Mouse (Mus musculus): ENCODE measurements around the gene Ecm1. TPM values are rescaled to one million over a fixed set of nuclear protein-coding genes. Genes with fewer than 3 reads are reported as not detected.
A peak's percentile ranks its signal among the peaks of the same experiment; 100 is the strongest.

Ecm1 gene
- polyA plus RNA-seq, 1 experiment from 2014 or later: 178 TPM

GRCm38 (mm10) chr3:95731802-95732201, 7.6 kb downstream of the Ecm1 start:
- no peak overlapping the region for H3K4me3 ChIP-seq (replicated peaks; ENCODE audit: low read depth, low read length)
- peak; percentile 14; the same call in 1 of the 2 replicates for TF ChIP-seq CTCF (IDR thresholded peaks at IDR 0.05; ENCODE audit: low read depth)
- no peak overlapping the region for H3K9ac ChIP-seq (ENCODE audit: low read depth, low read length)
- ATAC-seq (replicated peaks; ENCODE audit: low FRiP score, low read depth) (no peak), DNase-seq (ENCODE audit: low spot score) (no peak)
- 90% methylated on average over 4 of the region's 4 CpGs for WGBS
- no peak overlapping the region for H3K27ac ChIP-seq
- H3K9me3 ChIP-seq (replicated peaks; ENCODE audit: low read length): no peaks in the 10 kb centered on the region
- H3K4me1 ChIP-seq (replicated peaks; ENCODE audit: insufficient read depth, low read length): 0 out of 2 replicates have a peak, but pooled peaks cover 6% of the 10 kb centered on the region
- 0 out of 2 replicates have a peak, but pooled peaks cover 3% of the 10 kb centered on the region for H3K36me3 ChIP-seq (ENCODE audit: insufficient read depth, low read length)
- H3K27me3 ChIP-seq (ENCODE audit: insufficient read depth, low read length): no peaks in the 10 kb centered on the region
- H3K4me2 ChIP-seq (ENCODE audit: low read length): no peak overlapping the region

- 72% methylated on average over 7 of the region's 7 CpGs for WGBS
- DNase-seq (ENCODE audit: low spot score): no peak
- H3K36me3 ChIP-seq (ENCODE audit: insufficient read depth, low read length): no peaks in the 10 kb centered on the region
These were observed 8.9 kb downstream of the Ecm1 start for GRCm38 (mm10) chr3:95730431-95730830.

GRCm38 (mm10) chr3:95728906-95729305, 10.5 kb downstream of the Ecm1 start:
- no peak for TF ChIP-seq CTCF (IDR thresholded peaks at IDR 0.05; ENCODE audit: low read depth)
- Histone ChIP-seq H3K9ac (ENCODE audit: low read depth, low read length) (no peak overlapping the region), H3K4me3 (replicated peaks; ENCODE audit: low read depth, low read length) (no peak overlapping the region), H3K36me3 (ENCODE audit: insufficient read depth, low read length) (no peaks in the 10 kb centered on the region), H3K27ac (no peak overlapping the region), H3K27me3 (ENCODE audit: insufficient read depth, low read length) (no peaks in the 10 kb centered on the region), H3K4me2 (ENCODE audit: low read length) (no peak overlapping the region), H3K9me3 (replicated peaks; ENCODE audit: low read length) (no peaks in the 10 kb centered on the region), H3K4me1 (replicated peaks; ENCODE audit: insufficient read depth, low read length) (no peaks in the 10 kb centered on the region)
- WGBS: 79% methylated on average over 2 of the region's 2 CpGs
- no peak for ATAC-seq (replicated peaks; ENCODE audit: low FRiP score, low read depth)
- no peak for DNase-seq (ENCODE audit: low spot score)

More at GRCm38 (mm10) chr3:95730431-95730830, 8.9 kb downstream of the Ecm1 start:
- Histone ChIP-seq H3K4me2 (ENCODE audit: low read length) (no peak overlapping the region), H3K27me3 (ENCODE audit: insufficient read depth, low read length) (no peaks in the 10 kb centered on the region), H3K9me3 (replicated peaks; ENCODE audit: low read length) (no peaks in the 10 kb centered on the region), H3K4me3 (replicated peaks; ENCODE audit: low read depth, low read length) (no peak overlapping the region), H3K9ac (ENCODE audit: low read depth, low read length) (no peak overlapping the region), H3K4me1 (replicated peaks; ENCODE audit: insufficient read depth, low read length) (0 out of 2 replicates have a peak, but pooled peaks cover 4% of the 10 kb centered on the region), H3K27ac (no peak overlapping the region)
- no peak for ATAC-seq (replicated peaks; ENCODE audit: low FRiP score, low read depth)
- TF ChIP-seq CTCF (IDR thresholded peaks at IDR 0.05; ENCODE audit: low read depth): no peak

GRCm38 (mm10) chr3:95726696-95727358, 12.5 kb downstream of the Ecm1 start:
- Histone ChIP-seq H3K27ac (no peak overlapping the region), H3K4me3 (replicated peaks; ENCODE audit: low read depth, low read length) (no peak overlapping the region), H3K36me3 (ENCODE audit: insufficient read depth, low read length) (no peaks in the 10 kb centered on the region), H3K4me2 (ENCODE audit: low read length) (no peak overlapping the region), H3K4me1 (replicated peaks; ENCODE audit: insufficient read depth, low read length) (no peaks in the 10 kb centered on the region), H3K27me3 (ENCODE audit: insufficient read depth, low read length) (no peaks in the 10 kb centered on the region), H3K9ac (ENCODE audit: low read depth, low read length) (no peak overlapping the region), H3K9me3 (replicated peaks; ENCODE audit: low read length) (no peaks in the 10 kb centered on the region)
- no peak for TF ChIP-seq CTCF (IDR thresholded peaks at IDR 0.05; ENCODE audit: low read depth)
- ATAC-seq (replicated peaks; ENCODE audit: low FRiP score, low read depth) (no peak), DNase-seq (ENCODE audit: low spot score) (no peak)
- WGBS: 69% methylated on average over 7 of the region's 7 CpGs

- DNase-seq (ENCODE audit: low spot score) (no peak), ATAC-seq (replicated peaks; ENCODE audit: low FRiP score, low read depth) (no peak)
- Histone ChIP-seq H3K4me1 (replicated peaks; ENCODE audit: insufficient read depth, low read length) (no peaks in the 10 kb centered on the region), H3K4me3 (replicated peaks; ENCODE audit: low read depth, low read length) (no peak overlapping the region), H3K36me3 (ENCODE audit: insufficient read depth, low read length) (no peaks in the 10 kb centered on the region), H3K9me3 (replicated peaks; ENCODE audit: low read length) (no peaks in the 10 kb centered on the region), H3K27ac (no peak overlapping the region), H3K9ac (ENCODE audit: low read depth, low read length) (no peak overlapping the region), H3K4me2 (ENCODE audit: low read length) (no peak overlapping the region), H3K27me3 (ENCODE audit: insufficient read depth, low read length) (no peaks in the 10 kb centered on the region)
- WGBS: 84% methylated on average over 7 of the region's 7 CpGs
- no peak for TF ChIP-seq CTCF (IDR thresholded peaks at IDR 0.05; ENCODE audit: low read depth)
These were observed 13.5 kb downstream of the Ecm1 start for GRCm38 (mm10) chr3:95725863-95726262.

- Histone ChIP-seq H3K4me3 (replicated peaks; ENCODE audit: low read depth, low read length) (no peak overlapping the region), H3K27ac (no peak overlapping the region), H3K4me2 (ENCODE audit: low read length) (no peak overlapping the region), H3K4me1 (replicated peaks; ENCODE audit: insufficient read depth, low read length) (no peaks in the 10 kb centered on the region), H3K9me3 (replicated peaks; ENCODE audit: low read length) (no peaks in the 10 kb centered on the region), H3K36me3 (ENCODE audit: insufficient read depth, low read length) (no peaks in the 10 kb centered on the region), H3K9ac (ENCODE audit: low read depth, low read length) (no peak overlapping the region), H3K27me3 (ENCODE audit: insufficient read depth, low read length) (no peaks in the 10 kb centered on the region)
- no peak for TF ChIP-seq CTCF (IDR thresholded peaks at IDR 0.05; ENCODE audit: low read depth)
- 53% methylated on average over 3 of the region's 3 CpGs for WGBS
- no peak for ATAC-seq (replicated peaks; ENCODE audit: low FRiP score, low read depth)
- DNase-seq (ENCODE audit: low spot score): peak; percentile 46
These were observed 17.0 kb downstream of the Ecm1 start for GRCm38 (mm10) chr3:95722386-95722785.

Data from kidney, postnatal 0 days (tissue).